Mouse (Mus musculus) stomach, postnatal 0 days (tissue): ENCODE measurements around the gene Mmadhc. TPM values are rescaled to one million over a fixed set of nuclear protein-coding genes. Genes with fewer than 3 reads are reported as not detected.

Experiments used
- ATAC-seq: fragments of 200-750 bp; cut with Nextera tagmentation; 2 replicates; pipeline ENCODE4 v1.8.0; 2017; ENCODE audit not compliant: low FRiP score, low TSS enrichment
- DNase-seq: peaks from one replicate; pipeline ENCODE4 v3.0.0-alpha.2; 2016; ENCODE audit warnings: low spot score
- H3K27ac ChIP-seq: fragments of 300-500 bp; sonication (generic); replicated peaks from 2 replicates; pipeline ENCODE4 v1.5.1; 2014; ENCODE audit warnings: mild to moderate bottlenecking, control low read depth
- H3K27me3 ChIP-seq: fragments of 300-500 bp; sonication (generic); 2 replicates; pipeline ENCODE4 v1.6.1; 2014; ENCODE audit warnings: low read length; ENCODE audit not compliant: control insufficient read depth, insufficient read depth
- H3K36me3 ChIP-seq: fragments of 300-500 bp; sonication (generic); 2 replicates; pipeline ENCODE4 v1.6.1; 2014; ENCODE audit warnings: low read length, mixed read lengths; ENCODE audit not compliant: control insufficient read depth, insufficient read depth
- H3K4me1 ChIP-seq: fragments of 300-500 bp; sonication (generic); replicated peaks from 2 replicates; pipeline ENCODE4 v1.6.1; 2014; ENCODE audit warnings: antibody characterized with exemption; ENCODE audit not compliant: control insufficient read depth, insufficient read depth
- H3K4me2 ChIP-seq: fragments of 300-500 bp; sonication (generic); replicated peaks from 2 replicates; pipeline ENCODE4 v1.6.1; 2014; ENCODE audit warnings: low read depth, mild to moderate bottlenecking, control low read depth, moderate library complexity
- H3K4me3 ChIP-seq: fragments of 300-500 bp; sonication (generic); 2 replicates; pipeline ENCODE4 v1.5.1; 2014; ENCODE audit warnings: low read depth, low read length, control low read depth
- H3K9ac ChIP-seq: fragments of 300-500 bp; sonication (generic); 2 replicates; pipeline ENCODE4 v1.6.1; 2014; ENCODE audit warnings: mild to moderate bottlenecking, low read length, control low read depth, mixed read lengths
- H3K9me3 ChIP-seq: fragments of 300-500 bp; sonication (generic); 2 replicates; pipeline ENCODE4 v1.6.1; 2016; ENCODE audit warnings: low read length; ENCODE audit not compliant: control insufficient read depth
- CTCF ChIP-seq: IDR thresholded peaks from 2 replicates; pipeline ENCODE4 v1.5.1; 2016; ENCODE audit warnings: antibody characterized with exemption, low read depth, mild to moderate bottlenecking, moderate library complexity
- EP300 ChIP-seq: optimal IDR thresholded peaks from 2 replicates; pipeline ENCODE3; 2016; ENCODE audit warnings: antibody characterized with exemption
- WGBS: fragments of 180-500 bp; shearing (Covaris S2); extraction: QIAGEN DNeasy Blood & Tissue Kit; methylation state at CpG from one replicate; pipeline ENCODE4 v1.1.7; 2014; 5-methylcytosine and 5-hydroxymethylcytosine counted together
- polyA plus RNA-seq: library from polyadenylated mRNA; unstranded; fragments of >200 nt; fragmentation: Nextera tagmentation; extraction: Ambion mirVana; gene quantifications from 2 replicates; pipeline ENCODE4 v1.2.1, GENCODE M21; 2015

The Mmadhc gene
- polyA plus RNA-seq, 1 experiment from 2014 or later, result 147 TPM

GRCm38 (mm10) chr2:50273415-50273814 is 23.2 kb downstream of the Mmadhc start:
- Histone ChIP-seq H3K4me2 (no peak overlapping the region), H3K4me3 (no peak overlapping the region), H3K27ac (no peak overlapping the region), H3K9ac (no peak overlapping the region), H3K9me3 (no peaks in the 10 kb centered on the region), H3K4me1 (no peaks in the 10 kb centered on the region), H3K27me3 (no peaks in the 10 kb centered on the region), H3K36me3 (no peaks in the 10 kb centered on the region)
- no peak for TF ChIP-seq CTCF
- no peak for TF ChIP-seq EP300
- ATAC-seq (peak; percentile 73), DNase-seq (peak; percentile 39)
- 41% methylated on average over 6 of the region's 6 CpGs for WGBS

DNA sequence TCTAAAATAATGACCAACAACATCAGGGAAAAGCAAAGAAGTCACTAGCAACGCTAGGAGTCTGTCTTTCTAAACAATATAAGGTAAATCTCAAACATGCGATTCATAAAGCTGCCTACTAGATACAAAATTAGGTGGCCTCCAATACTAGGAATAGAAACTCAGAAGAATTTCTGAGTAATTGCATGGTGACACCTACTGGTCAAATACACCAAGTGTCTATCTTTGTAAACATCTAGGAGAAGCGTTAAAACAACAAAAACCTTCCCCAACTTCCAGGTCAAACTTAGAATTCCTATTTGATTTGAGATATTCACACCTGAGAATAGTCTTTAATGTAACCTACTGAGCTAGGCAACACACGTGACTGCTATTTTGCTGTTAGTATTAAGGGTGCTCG is 24.4 kb downstream of the Mmadhc start:
- Histone ChIP-seq H3K4me1 (no peaks in the 10 kb centered on the region), H3K9me3 (no peaks in the 10 kb centered on the region), H3K9ac (no peak overlapping the region), H3K4me2 (no peak overlapping the region), H3K36me3 (no peaks in the 10 kb centered on the region), H3K27ac (no peak overlapping the region), H3K27me3 (no peaks in the 10 kb centered on the region), H3K4me3 (no peak overlapping the region)
- ATAC-seq, result no peak
- peak; percentile 81 for TF ChIP-seq CTCF
- no peak for TF ChIP-seq EP300
- no peak for DNase-seq
- 28% methylated on average over 5 of the region's 5 CpGs for WGBS

DNA sequence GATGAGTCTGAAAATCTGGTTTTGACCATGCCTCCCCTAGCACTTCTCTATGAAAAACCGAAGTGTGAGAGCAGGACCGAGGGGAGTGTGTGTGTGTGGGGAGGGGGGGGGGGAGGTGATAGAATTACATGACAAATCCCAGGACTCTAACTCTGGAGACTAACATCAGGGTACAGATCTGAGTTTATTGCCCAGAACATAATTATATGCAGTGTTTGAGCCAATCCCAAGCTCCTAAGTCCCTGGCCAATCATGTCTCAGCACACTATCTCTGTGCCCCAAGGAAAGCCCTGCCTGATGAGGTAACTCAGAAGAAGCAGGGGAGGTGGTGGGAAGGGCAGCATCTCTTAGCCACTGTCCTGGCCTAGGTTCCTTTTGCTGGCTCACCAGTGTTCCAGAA is 28.1 kb downstream of the Mmadhc start:
- H3K4me2 ChIP-seq, result no peak overlapping the region

DNA sequence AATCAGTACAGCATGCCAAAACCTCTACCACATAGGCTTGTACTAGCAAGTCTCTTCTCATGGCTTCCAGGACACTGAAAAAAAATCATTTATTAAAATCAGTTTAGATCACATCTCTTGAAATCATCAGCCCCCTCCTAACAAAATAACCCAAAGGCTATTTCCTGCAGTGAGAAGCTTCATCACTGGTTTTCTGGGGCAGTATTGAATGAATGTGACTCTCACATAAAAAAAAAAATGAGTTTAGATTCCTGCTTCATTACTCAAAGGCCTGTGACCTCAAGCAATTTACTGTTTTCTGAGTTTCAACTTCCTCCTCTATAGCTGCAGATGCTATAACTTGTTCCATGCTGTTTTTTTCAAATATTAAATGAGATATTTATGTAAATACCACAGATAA is 29.6 kb downstream of the Mmadhc start:
- H3K36me3 ChIP-seq, result no peaks in the 10 kb centered on the region
- H3K9me3 ChIP-seq, result no peaks in the 10 kb centered on the region
- H3K27me3 ChIP-seq, result no peaks in the 10 kb centered on the region
- no peaks in the 10 kb centered on the region for H3K4me1 ChIP-seq
- ATAC-seq (no peak), DNase-seq (no peak)
- no peak overlapping the region for H3K4me2 ChIP-seq
- no peak overlapping the region for H3K27ac ChIP-seq
- no peak for TF ChIP-seq EP300
- no peak for TF ChIP-seq CTCF
- H3K9ac ChIP-seq, result no peak overlapping the region
- no peak overlapping the region for H3K4me3 ChIP-seq

More for the DNA sequence above, 28.1 kb downstream of the Mmadhc start:
- no peaks in the 10 kb centered on the region for H3K4me1 ChIP-seq
- no peak overlapping the region for H3K9ac ChIP-seq
- no peak overlapping the region for H3K4me3 ChIP-seq
- H3K27ac ChIP-seq, result no peak overlapping the region
- DNase-seq (no peak), ATAC-seq (0 out of 2 replicates have a peak, but pooled peaks have one; percentile 41)
- 56% methylated on average over 2 of the region's 2 CpGs for WGBS
- H3K9me3 ChIP-seq, result no peaks in the 10 kb centered on the region
- no peaks in the 10 kb centered on the region for H3K36me3 ChIP-seq
- TF ChIP-seq CTCF, result no peak
- TF ChIP-seq EP300, result no peak
- H3K27me3 ChIP-seq, result no peaks in the 10 kb centered on the region

DNA sequence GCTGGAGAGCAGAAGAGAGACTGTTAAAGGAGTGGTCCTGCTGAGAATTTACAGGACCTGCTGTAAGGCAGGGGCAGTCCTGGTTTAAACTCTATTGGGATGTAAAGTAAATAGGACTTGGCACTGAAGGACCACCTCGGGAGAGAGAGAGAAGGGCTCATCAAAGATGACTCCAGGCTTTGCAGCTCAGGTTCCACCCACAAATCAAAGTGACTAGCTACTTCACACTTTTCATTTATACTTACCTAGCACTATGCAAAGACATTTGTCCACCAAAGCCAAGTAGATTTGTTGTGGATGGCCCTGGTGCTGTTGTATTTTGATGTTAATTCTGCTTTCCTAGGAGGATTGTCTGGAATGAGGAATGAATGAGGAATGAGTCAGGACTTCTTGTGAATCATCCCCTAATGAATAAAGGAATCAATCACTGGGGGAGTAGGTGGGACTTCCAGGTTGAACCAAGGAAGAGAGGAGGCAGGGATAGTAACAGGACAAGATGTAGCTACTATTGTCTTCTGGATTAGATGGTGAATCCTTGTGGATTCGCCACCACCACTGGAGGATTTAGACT is 31.3 kb downstream of the Mmadhc start:
- DNase-seq (no peak), ATAC-seq (no peak)
- Histone ChIP-seq H3K9me3 (no peaks in the 10 kb centered on the region), H3K4me3 (no peak overlapping the region), H3K27ac (no peak overlapping the region), H3K36me3 (no peaks in the 10 kb centered on the region), H3K4me1 (no peaks in the 10 kb centered on the region), H3K9ac (no peak overlapping the region), H3K4me2 (no peak overlapping the region), H3K27me3 (no peaks in the 10 kb centered on the region)
- TF ChIP-seq CTCF (no peak), EP300 (no peak)
- WGBS, result 51% methylated on average over 2 of the region's 2 CpGs

DNA sequence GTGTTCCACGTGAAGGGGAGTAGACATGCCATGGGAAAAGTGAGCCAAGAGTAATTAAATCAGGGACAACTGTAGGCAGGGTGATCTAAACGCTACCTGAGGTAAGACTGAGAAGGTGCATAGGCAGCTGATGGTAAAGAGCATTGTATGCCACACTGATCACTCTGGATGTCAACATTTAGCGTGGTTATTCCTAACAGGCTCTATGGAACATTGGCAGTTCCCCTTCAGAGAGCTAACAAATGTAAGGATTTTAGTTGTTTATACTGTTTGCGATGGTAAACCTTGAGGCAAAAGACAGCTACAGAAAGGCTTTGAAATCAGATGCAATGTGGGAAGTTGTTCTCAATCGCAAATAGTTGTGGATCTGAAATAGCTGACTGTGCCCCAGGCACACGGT is 32.5 kb downstream of the Mmadhc start:
- Histone ChIP-seq H3K36me3 (no peaks in the 10 kb centered on the region), H3K27me3 (no peaks in the 10 kb centered on the region), H3K9ac (no peak overlapping the region), H3K4me2 (no peak overlapping the region), H3K4me3 (no peak overlapping the region), H3K27ac (no peak overlapping the region), H3K4me1 (no peaks in the 10 kb centered on the region), H3K9me3 (no peaks in the 10 kb centered on the region)
- no peak for ATAC-seq
- DNase-seq, result no peak
- WGBS, result 66% methylated on average over 6 of the region's 6 CpGs
- TF ChIP-seq CTCF (no peak), EP300 (no peak)
